Mouse (Mus musculus) lung, postnatal 0 days (tissue): ENCODE data around the gene Grk5. TPM values are rescaled to one million over a fixed set of nuclear protein-coding genes. Genes with fewer than 3 reads are reported as not detected.

ENCODE experiments used
- ATAC-seq: fragments of 200-750 bp; cut with Nextera tagmentation; 2 replicates; pipeline ENCODE4 v1.8.0; 2017; ENCODE audit warnings: moderate library complexity
- DNase-seq: peaks from one replicate; pipeline ENCODE4 v3.0.0-alpha.2; 2016; ENCODE audit warnings: low spot score
- H3K27ac ChIP-seq: fragments of 300-500 bp; sonication (generic); 2 replicates; pipeline ENCODE4 v1.5.1; 2014; ENCODE audit warnings: antibody characterized with exemption, mild to moderate bottlenecking, low read length, mixed read lengths
- H3K27me3 ChIP-seq: fragments of 300-500 bp; sonication (generic); replicated peaks from 2 replicates; pipeline ENCODE4 v1.6.1; 2014; ENCODE audit warnings: low read length, mixed read lengths; ENCODE audit not compliant: insufficient read depth
- H3K36me3 ChIP-seq: fragments of 300-500 bp; sonication (generic); 2 replicates; pipeline ENCODE4 v1.6.1; 2014; ENCODE audit warnings: low read length, mixed read lengths; ENCODE audit not compliant: insufficient read depth
- H3K4me1 ChIP-seq: fragments of 300-500 bp; sonication (generic); 2 replicates; pipeline ENCODE4 v1.6.1; 2014; ENCODE audit warnings: antibody characterized with exemption, low read depth, low read length, mixed read lengths; ENCODE audit not compliant: insufficient read depth
- H3K4me2 ChIP-seq: fragments of 300-500 bp; sonication (generic); replicated peaks from 2 replicates; pipeline ENCODE4 v1.6.1; 2014; ENCODE audit warnings: low read depth, mild to moderate bottlenecking, low read length, moderate library complexity, mixed read lengths
- H3K4me3 ChIP-seq: fragments of 300-500 bp; sonication (generic); 2 replicates; pipeline ENCODE4 v1.5.1; 2014; ENCODE audit warnings: low read depth, low read length
- H3K9ac ChIP-seq: fragments of 300-500 bp; sonication (generic); replicated peaks from 2 replicates; pipeline ENCODE4 v1.6.1; 2014; ENCODE audit warnings: low read depth, mild to moderate bottlenecking
- H3K9me3 ChIP-seq: fragments of 300-500 bp; sonication (generic); 2 replicates; pipeline ENCODE4 v1.6.1; 2016; ENCODE audit warnings: low read length, mixed read lengths
- CTCF ChIP-seq: IDR thresholded peaks from 2 replicates; pipeline ENCODE4 v1.5.1; 2016; ENCODE audit warnings: antibody characterized with exemption, mild to moderate bottlenecking
- EP300 ChIP-seq: IDR thresholded peaks from 2 replicates; pipeline ENCODE4 v1.6.1; 2016; ENCODE audit warnings: antibody characterized with exemption, mild to moderate bottlenecking, control low read depth
- WGBS: fragments of 180-500 bp; shearing (Covaris S2); extraction: QIAGEN DNeasy Blood & Tissue Kit; methylation state at CpG from one replicate; pipeline ENCODE4 v1.1.7; 2014; 5-methylcytosine and 5-hydroxymethylcytosine counted together
- polyA plus RNA-seq: library from polyadenylated mRNA; unstranded; fragments of >200 nt; fragmentation: Nextera tagmentation; extraction: Ambion mirVana; gene quantifications from 2 replicates; pipeline ENCODE4 v1.2.1, GENCODE M21; 2015

Grk5 gene
- polyA plus RNA-seq, 1 experiment from 2014 or later = 7.2 TPM

DNA sequence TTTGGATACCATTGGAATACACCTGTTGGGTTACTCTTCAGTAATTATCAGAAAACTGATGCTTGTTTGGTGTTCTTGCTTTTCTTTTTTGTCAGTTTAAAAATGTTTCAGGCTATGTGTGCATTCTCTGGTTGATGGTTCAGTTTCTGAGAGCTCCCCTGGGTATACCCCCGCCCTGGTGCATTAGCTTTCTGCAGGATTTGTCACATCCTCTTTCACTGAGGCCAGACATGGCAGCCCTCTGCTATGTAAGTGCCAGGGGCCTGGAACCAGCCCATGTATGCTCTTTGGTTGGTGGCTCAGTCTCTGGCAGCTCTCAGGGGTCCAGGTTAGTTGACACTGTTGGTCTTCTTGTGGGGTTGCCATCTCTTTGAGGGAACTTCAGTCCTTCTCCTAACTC, 14.4 kb downstream of the Grk5 start:
- DNase-seq = no peak
- Histone ChIP-seq H3K4me3 (no peak overlapping the region), H3K4me1 (peaks cover 10% of the 10 kb centered on the region; the same call in 1 of the 2 replicates), H3K36me3 (no peaks in the 10 kb centered on the region), H3K9ac (no peak overlapping the region), H3K9me3 (no peaks in the 10 kb centered on the region), H3K27me3 (no peaks in the 10 kb centered on the region), H3K4me2 (no peak overlapping the region), H3K27ac (no peak overlapping the region)
- TF ChIP-seq EP300 (no peak), CTCF (no peak)
- WGBS = 100% methylated on average over 1 of the region's 1 CpGs
- ATAC-seq = no peak

GRCm38 (mm10) chr19:60905477-60905876, 15.9 kb downstream of the Grk5 start:
- no peak overlapping the region for H3K4me2 ChIP-seq
- no peaks in the 10 kb centered on the region for H3K36me3 ChIP-seq
- no peaks in the 10 kb centered on the region for H3K27me3 ChIP-seq
- H3K9ac ChIP-seq = no peak overlapping the region
- no peak overlapping the region for H3K4me3 ChIP-seq
- ATAC-seq = no peak
- H3K4me1 ChIP-seq = peaks cover 10% of the 10 kb centered on the region; the same call in 1 of the 2 replicates
- TF ChIP-seq EP300 (no peak), CTCF (no peak)
- H3K9me3 ChIP-seq = no peaks in the 10 kb centered on the region
- DNase-seq = no peak
- no peak overlapping the region for H3K27ac ChIP-seq
- WGBS = 96% methylated on average over 3 of the region's 5 CpGs

GRCm38 (mm10) chr19:60910304-60910703, 20.8 kb downstream of the Grk5 start:
- Histone ChIP-seq H3K9ac (no peak overlapping the region), H3K4me3 (no peak overlapping the region), H3K4me2 (no peak overlapping the region), H3K4me1 (no peaks in the 10 kb centered on the region), H3K9me3 (no peaks in the 10 kb centered on the region), H3K27ac (no peak overlapping the region), H3K27me3 (no peaks in the 10 kb centered on the region), H3K36me3 (no peaks in the 10 kb centered on the region)
- DNase-seq = no peak
- ATAC-seq = no peak
- TF ChIP-seq CTCF (no peak), EP300 (no peak)

GRCm38 (mm10) chr19:60911653-60912052, 22.1 kb downstream of the Grk5 start:
- ATAC-seq = no peak
- no peaks in the 10 kb centered on the region for H3K36me3 ChIP-seq
- no peak overlapping the region for H3K9ac ChIP-seq
- TF ChIP-seq EP300 (no peak), CTCF (no peak)
- WGBS = 45% methylated on average over 2 of the region's 2 CpGs
- no peaks in the 10 kb centered on the region for H3K27me3 ChIP-seq
- DNase-seq = no peak
- H3K4me1 ChIP-seq = no peaks in the 10 kb centered on the region
- H3K4me2 ChIP-seq = no peak overlapping the region
- no peak overlapping the region for H3K27ac ChIP-seq
- H3K9me3 ChIP-seq = no peaks in the 10 kb centered on the region
- no peak overlapping the region for H3K4me3 ChIP-seq

DNA sequence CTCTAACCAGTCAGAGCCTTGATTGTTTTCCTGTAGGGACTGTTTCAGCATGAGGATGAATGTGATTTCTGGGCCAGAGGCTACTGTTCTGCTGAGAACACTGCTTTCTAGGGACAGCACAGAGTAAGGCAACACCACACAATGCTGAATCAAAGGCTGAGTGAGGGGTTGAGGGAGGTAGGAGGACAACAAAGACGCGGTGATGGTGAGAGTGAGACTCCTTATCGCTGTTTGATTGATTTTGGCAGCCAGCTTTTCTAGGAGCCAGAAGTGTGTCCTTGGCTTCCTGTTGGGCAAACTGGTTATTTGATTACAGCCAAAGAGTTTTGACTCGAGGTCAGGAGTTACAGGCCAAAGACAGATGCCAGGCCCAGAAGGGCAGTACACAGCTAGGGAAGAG, 25.7 kb downstream of the Grk5 start:
- Histone ChIP-seq H3K27me3 (no peaks in the 10 kb centered on the region), H3K9ac (no peak overlapping the region), H3K4me2 (no peak overlapping the region), H3K27ac (no peak overlapping the region), H3K4me1 (no peaks in the 10 kb centered on the region), H3K4me3 (no peak overlapping the region), H3K9me3 (no peaks in the 10 kb centered on the region), H3K36me3 (no peaks in the 10 kb centered on the region)
- DNase-seq (no peak), ATAC-seq (no peak)
- no peak for TF ChIP-seq EP300
- TF ChIP-seq CTCF = no peak
- WGBS = 37% methylated on average over 4 of the region's 4 CpGs

DNA sequence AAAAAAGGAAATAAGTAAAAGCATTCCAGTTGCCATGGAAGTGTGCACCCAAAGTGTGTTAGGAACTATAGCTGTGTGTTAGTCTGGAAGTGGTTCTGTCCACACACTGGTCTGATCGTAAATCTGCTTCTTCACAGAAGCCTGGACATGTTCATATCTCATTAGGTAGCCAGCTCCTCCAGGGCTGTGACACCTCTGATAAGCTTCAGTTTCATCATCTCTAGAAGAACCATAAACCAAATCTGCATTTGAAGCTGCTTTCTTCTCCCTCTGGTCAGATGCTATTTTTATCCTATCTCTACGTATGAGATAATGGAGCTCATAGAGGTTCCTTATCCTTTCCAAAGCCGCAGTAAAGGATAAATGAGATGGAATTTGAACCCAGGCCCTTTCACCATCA, 26.3 kb downstream of the Grk5 start:
- ATAC-seq (no peak), DNase-seq (no peak)
- no peaks in the 10 kb centered on the region for H3K36me3 ChIP-seq
- no peak overlapping the region for H3K4me3 ChIP-seq
- no peaks in the 10 kb centered on the region for H3K9me3 ChIP-seq
- H3K9ac ChIP-seq = no peak overlapping the region
- TF ChIP-seq EP300 = no peak
- TF ChIP-seq CTCF = no peak
- no peaks in the 10 kb centered on the region for H3K4me1 ChIP-seq
- WGBS = 79% methylated on average over 3 of the region's 3 CpGs
- H3K27me3 ChIP-seq = no peaks in the 10 kb centered on the region
- H3K4me2 ChIP-seq = no peak overlapping the region
- H3K27ac ChIP-seq = no peak overlapping the region
